Mouse (Mus musculus) 3134 (cell line): Measurements from ENCODE around the gene Slc2a1.
A peak's percentile ranks its signal among the peaks of the same experiment; 100 is the strongest.

Experiments
- DNase-seq: peaks from one replicate; pipeline ENCODE4 v3.0.0-alpha.2; 2011; ENCODE audit warnings: low spot score; ENCODE audit not compliant: insufficient read length; ENCODE audit errors: extremely low read depth

The Slc2a1 gene

GRCm38 (mm10) chr4:119172919-119173650, 64.6 kb downstream of the Slc2a1 start:
- DNase-seq = no peak

GRCm38 (mm10) chr4:119173851-119174453, 65.4 kb downstream of the Slc2a1 start, which contains the start of gene Zfp691:
TSS of gene Zfp691 (minus strand) at chr4:119174195.
- peak; percentile 92 for DNase-seq

GRCm38 (mm10) chr4:119177702-119178101, 69.2 kb downstream of the Slc2a1 start:
- no peak for DNase-seq

GRCm38 (mm10) chr4:119178331-119178730, 69.8 kb downstream of the Slc2a1 start:
- no peak for DNase-seq

- DNase-seq = no peak
Measured at GRCm38 (mm10) chr4:119180133-119180707, 71.7 kb downstream of the Slc2a1 start.

DNA sequence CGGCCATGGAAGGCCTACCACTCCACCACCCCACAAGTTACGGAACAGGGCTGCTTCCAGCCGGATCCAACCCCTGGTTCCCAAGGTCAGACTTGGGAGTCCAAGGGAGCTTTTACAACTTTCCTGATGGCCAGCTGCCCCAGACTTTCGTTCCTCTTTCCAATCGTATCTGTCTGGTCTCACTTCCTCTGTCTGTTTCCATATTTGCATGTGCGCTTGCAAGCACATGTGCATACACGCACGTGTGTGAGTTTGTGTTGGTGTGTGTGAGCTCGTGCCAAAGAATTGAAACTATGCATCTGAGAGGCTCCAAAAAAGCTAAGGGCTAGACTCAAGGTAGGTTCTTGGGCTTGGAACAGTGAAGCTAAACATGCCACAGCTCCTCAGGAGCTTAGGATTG, 72.9 kb downstream of the Slc2a1 start:
- no peak for DNase-seq

- DNase-seq = no peak
Measured at GRCm38 (mm10) chr4:119183525-119183924, 75.0 kb downstream of the Slc2a1 start.

DNA sequence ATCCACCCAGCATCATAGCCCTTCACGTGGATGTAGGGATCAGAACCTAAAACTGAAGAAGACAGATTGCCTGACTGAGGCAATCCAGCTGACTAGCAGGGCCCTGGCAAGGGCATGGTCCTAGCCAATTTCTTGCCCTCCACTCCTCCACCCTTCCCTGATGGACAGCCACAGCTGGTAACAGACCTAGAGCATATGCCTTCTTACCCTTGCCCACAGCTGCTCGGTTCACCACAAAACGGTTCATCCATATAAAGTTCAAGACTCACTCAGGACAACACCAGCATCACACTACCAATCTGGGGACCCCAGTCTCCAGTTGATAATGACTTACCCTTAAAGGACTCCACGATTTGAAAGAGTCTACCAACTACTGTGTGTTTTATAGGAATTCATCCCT, 77.3 kb downstream of the Slc2a1 start:
- DNase-seq = no peak
